Mouse (Mus musculus): ENCODE results near the gene Mlph.

DNA sequence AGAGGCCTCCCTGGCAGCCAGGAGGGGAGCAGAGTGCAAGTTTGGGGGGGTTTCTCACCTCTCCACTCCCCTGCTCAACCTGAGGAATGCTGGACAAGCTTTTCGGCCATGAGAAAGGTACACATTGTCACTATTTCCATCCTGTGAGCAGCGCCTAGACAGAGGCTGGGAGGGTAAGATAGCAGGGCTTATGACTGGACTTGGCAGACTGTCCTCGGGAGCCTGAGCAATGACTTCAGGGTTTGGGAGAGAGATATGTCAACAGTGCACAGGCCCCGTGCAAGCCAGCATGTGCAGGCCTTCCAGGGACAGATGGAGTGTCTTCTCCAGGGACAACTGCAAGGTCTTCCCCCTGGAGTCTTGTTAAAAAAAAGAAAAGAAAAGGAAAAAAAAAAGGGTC, 25.1 kb downstream of the Mlph start:
- TF ChIP-seq CTCF (IDR thresholded peaks at IDR 0.05; ENCODE audit: low read depth, low read length) (no peak), POLR2A (IDR thresholded peaks at IDR 0.05; ENCODE audit: insufficient read depth, low read length) (no peak), EP300 (IDR thresholded peaks at IDR 0.05; ENCODE audit: insufficient read depth, low read depth, low read length) (no peak)
